Mouse (Mus musculus): ENCODE data around the gene Slc41a2. TPM values are rescaled to one million over a fixed set of nuclear protein-coding genes. Genes with fewer than 3 reads are reported as not detected.

Slc41a2 gene
- total RNA-seq, 2 experiments from 2014 or later, result 0.46 to 1.1 TPM

DNA sequence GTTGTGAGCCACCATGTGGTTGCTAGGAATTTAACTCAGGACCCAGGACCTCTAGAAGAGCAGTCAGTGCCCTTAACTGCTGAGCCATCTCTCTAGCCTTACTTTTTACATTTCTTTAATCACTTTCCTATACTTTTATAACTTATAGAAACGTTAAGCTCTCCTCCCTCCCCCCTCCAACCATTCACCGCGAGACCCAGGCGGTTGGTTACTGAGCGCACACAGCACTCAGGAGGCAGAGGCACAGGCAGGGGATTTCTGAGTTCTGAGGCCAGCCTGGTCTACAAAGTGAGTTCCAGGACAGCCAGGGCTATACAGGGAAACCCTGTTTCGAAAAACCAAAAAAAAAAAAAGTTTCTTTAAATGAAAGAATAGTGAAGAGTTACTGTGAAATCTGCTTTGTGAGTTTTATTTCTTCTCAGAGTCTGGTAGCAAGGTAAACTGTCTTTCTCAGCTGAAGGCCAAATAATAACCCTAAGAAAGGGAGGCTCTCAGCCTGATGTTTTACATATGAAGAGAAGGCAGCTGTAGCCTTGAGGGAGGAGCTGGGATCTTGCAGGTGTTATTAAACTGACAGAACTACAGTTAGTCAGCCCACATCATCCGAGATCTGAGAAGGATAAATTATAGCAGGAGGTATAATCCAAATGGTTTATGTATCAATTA is 8.1 kb upstream of the Slc41a2 start:
- no peak for TF ChIP-seq CTCF (IDR thresholded peaks at IDR 0.05)

DNA sequence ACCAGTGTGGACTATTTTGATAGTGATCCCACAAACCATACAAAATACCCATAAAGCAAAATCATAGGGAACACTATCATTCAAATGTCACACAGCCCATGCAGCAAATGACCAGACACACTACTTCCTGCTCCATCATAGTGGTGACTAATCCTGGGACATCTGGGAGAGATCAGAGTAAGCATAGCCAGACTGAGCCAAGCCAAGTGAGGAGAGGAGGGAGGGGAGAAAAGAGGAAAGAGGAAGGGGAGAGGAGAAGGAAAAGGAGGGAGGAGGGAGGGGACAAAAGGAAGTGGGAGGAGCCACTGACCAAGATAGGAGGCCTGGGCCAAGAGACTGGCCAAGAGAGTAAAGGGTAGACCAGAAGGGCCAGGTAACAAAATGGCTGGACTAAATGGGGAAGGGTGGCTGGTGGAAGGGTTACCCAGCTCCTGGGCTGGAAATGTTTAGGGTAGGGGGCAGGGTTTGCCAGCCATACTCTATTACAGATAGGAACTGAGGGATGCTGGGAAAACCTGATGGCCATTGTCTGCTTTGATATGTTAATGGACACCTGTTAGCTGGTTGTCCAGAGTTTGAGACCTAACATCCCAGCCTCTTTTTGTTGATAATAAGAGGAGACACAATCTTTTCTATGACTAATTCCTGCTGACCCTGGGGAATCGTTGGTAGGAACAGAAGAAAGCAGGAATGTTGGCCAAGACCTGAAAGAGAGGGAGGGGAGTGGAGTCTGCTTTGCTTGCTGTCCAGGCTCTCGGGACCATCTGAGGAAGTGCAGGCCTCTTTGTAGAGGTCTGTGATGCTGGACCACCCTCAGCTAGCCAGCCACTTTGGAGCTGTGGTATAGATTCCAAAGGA is 6.4 kb upstream of the Slc41a2 start:
- Histone ChIP-seq H3K4me3 (no peak overlapping the region), H3K27ac (no peak overlapping the region)
- intact Hi-C loops (cut with DNase I), result no loop called here
- no peak for TF ChIP-seq CTCF (IDR thresholded peaks at IDR 0.05)
- no peak for DNase-seq

More for the DNA sequence above, 8.1 kb upstream of the Slc41a2 start:
- no peak for DNase-seq
- intact Hi-C loops (cut with DNase I), result no loop called here
- H3K27ac ChIP-seq, result no peak overlapping the region
- no peak overlapping the region for H3K4me3 ChIP-seq

GRCm38 (mm10) chr10:83343171-83343570 is 5.5 kb upstream of the Slc41a2 start:
- H3K27ac ChIP-seq, result no peak overlapping the region
- no peak for DNase-seq
- TF ChIP-seq CTCF (IDR thresholded peaks at IDR 0.05), result no peak
- intact Hi-C loops (cut with DNase I), result no loop called here
- H3K4me3 ChIP-seq, result no peak overlapping the region

- intact Hi-C loops (cut with DNase I), result no loop called here
Observed at GRCm38 (mm10) chr10:83341226-83341625, 3.5 kb upstream of the Slc41a2 start.

GRCm38 (mm10) chr10:83337971-83338598 is 403 bp upstream of the Slc41a2 start:
- no peak for TF ChIP-seq CTCF (IDR thresholded peaks at IDR 0.05)
- H3K4me3 ChIP-seq, result peak overlapping the region; percentile 82
- intact Hi-C loops (cut with DNase I), result no loop called here
- peak overlapping the region; percentile 82 for H3K27ac ChIP-seq
- DNase-seq, result no peak

More at GRCm38 (mm10) chr10:83341226-83341625, 3.5 kb upstream of the Slc41a2 start:
- TF ChIP-seq CTCF (IDR thresholded peaks at IDR 0.05), result no peak
- Histone ChIP-seq H3K27ac (no peak overlapping the region), H3K4me3 (no peak overlapping the region)
- no peak for DNase-seq

DNA sequence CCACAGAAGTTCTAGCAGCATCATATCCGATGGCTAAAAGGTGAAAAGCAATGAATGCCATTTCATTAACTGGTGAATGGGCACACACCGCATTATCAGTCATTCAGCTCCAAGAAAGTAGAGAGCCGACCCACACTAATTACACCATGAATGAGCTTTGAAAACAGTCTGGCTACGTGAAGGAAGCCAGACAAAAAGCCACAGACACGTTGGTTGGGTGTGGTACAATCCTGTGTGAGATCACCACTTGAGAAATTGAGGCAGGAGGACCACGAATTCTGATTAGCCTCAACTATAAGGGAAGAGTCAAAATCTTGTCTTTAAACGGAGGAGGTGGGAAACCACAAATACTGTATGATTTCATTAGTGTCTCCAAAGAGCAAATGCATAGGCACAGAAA is 1.3 kb downstream of the Slc41a2 start:
- intact Hi-C loops (cut with DNase I), result no loop called here
- Histone ChIP-seq H3K4me3 (no peak overlapping the region), H3K27ac (no peak overlapping the region)
- no peak for DNase-seq
- TF ChIP-seq CTCF (IDR thresholded peaks at IDR 0.05), result no peak

DNA sequence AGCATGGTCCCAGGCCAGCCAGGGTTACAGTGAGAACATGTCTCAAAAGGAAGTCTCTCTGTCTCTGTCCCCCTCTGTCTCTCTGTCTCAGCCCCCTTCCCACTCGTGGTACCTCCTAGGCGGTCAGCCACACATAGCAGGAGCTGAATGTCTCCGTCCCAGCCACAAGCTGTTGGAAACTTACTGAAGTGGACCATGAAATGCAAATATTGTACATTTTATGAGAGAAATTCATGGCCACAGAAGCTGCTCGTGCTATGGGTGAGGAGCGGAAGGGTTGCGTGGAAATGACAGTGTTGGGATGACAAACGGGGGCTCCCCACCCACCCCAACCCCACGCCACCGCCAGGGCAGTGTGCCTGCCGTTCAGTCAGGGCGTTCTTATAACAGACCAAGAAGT is 5.1 kb downstream of the Slc41a2 start:
- H3K4me3 ChIP-seq, result no peak overlapping the region
- H3K27ac ChIP-seq, result no peak overlapping the region
- no peak for DNase-seq
- TF ChIP-seq CTCF (IDR thresholded peaks at IDR 0.05), result no peak
- intact Hi-C loops (cut with DNase I), result no loop called here

GRCm38 (mm10) chr10:83331811-83332210 is 5.9 kb downstream of the Slc41a2 start:
- intact Hi-C loops (cut with DNase I), result no loop called here
- no peak for TF ChIP-seq CTCF (IDR thresholded peaks at IDR 0.05)
- DNase-seq, result no peak
- Histone ChIP-seq H3K27ac (no peak overlapping the region), H3K4me3 (no peak overlapping the region)

DNA sequence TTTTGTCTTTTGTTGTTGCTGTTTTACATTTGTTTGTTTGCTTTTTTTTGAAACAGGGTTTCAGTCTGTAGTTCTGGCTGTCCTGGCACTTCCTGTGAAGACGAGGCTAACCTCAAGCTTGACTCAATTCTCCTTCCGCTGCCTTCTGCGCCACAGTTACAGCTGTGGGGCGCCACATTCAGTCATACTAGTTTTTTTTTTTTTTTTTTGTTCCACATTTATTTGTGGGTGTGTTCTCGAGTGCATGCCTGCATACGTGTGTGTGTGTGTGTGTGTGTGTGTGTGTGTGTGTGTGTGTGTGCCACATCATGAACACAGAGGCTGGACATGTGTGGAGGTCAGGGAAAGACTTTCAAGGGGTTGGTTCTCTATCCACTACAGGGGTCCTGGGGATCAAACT is 7.3 kb downstream of the Slc41a2 start:
- intact Hi-C loops (cut with DNase I), result no loop called here
- TF ChIP-seq CTCF (IDR thresholded peaks at IDR 0.05), result no peak
- H3K4me3 ChIP-seq, result no peak overlapping the region
- H3K27ac ChIP-seq, result no peak overlapping the region
- no peak for DNase-seq

- Histone ChIP-seq H3K4me3 (no peak overlapping the region), H3K27ac (no peak overlapping the region)
- intact Hi-C loops (cut with DNase I), result no loop called here
- no peak for TF ChIP-seq CTCF (IDR thresholded peaks at IDR 0.05)
- DNase-seq, result no peak
Observed at GRCm38 (mm10) chr10:83328791-83329190, 8.9 kb downstream of the Slc41a2 start.

DNA sequence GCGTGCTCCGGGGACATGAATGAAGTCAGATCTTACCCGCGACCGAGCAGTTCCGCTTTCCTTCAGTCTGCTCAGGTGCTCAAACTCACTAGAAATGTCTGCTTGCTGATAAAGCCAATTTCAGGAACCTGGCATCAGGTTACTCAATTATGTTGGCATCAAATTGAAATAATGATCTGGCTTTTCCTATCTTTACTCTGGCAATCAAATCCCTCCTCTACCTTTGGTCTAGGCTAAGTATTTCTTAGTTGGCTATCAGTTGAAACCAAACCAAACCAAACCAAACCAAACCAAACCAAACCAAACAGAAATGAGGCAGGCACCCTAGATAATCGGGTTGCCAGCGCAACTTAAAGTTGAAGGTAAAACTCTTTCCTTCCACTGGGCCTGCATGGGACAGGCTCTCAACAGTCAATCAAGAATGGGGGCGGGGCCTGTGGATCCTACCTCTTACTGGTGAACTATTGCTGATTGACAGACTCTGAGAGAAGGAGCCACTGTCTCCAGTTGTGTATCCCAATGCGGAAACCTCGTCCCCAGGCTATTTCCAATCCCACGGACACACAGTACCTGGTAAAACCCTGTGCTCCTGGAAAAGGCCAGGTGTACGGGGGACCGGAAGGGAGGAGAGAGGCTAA is 10.9 kb downstream of the Slc41a2 start:
- intact Hi-C loops (cut with DNase I), result no loop called here
- H3K4me3 ChIP-seq, result no peak overlapping the region
- TF ChIP-seq CTCF (IDR thresholded peaks at IDR 0.05), result no peak
- H3K27ac ChIP-seq, result no peak overlapping the region
- no peak for DNase-seq

GRCm38 (mm10) chr10:83325903-83326302 is 11.8 kb downstream of the Slc41a2 start:
- intact Hi-C loops (cut with DNase I), result no loop called here
- no peak overlapping the region for H3K4me3 ChIP-seq
- no peak for DNase-seq
- H3K27ac ChIP-seq, result no peak overlapping the region
- no peak for TF ChIP-seq CTCF (IDR thresholded peaks at IDR 0.05)

DNA sequence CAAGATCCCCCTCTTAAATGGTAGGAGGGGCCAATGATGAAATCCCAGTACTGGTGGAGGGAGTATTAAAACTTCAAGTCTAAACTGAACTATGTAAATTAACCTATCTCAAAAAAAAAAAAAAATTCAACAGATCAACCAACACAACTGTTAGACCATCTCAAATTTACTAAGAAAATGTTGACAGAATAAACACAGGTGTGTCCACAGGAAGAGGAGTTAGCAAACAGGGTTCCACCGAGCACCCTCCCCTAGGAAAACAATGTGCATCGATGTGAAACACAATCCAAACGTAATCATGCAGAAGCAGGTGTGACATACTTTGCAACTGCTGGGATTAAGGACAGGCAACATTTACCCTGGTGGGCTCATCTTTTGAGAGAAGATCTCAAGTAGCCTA is 12.8 kb downstream of the Slc41a2 start:
- H3K4me3 ChIP-seq, result no peak overlapping the region
- no peak for TF ChIP-seq CTCF (IDR thresholded peaks at IDR 0.05)
- no peak for DNase-seq
- intact Hi-C loops (cut with DNase I), result no loop called here
- no peak overlapping the region for H3K27ac ChIP-seq

Measured in gastrocnemius, adult 2 months (tissue).